Mouse (Mus musculus): ENCODE measurements around the gene Nudt19. TPM values are rescaled to one million over a fixed set of nuclear protein-coding genes. Genes with fewer than 3 reads are reported as not detected.
"Not testable (repeated sequence)": the region's sequence is repeated elsewhere in the genome, so short reads cannot be mapped to it uniquely, and the experiment has no call there.

Gene Nudt19
- polyA plus RNA-seq, 1 experiment from 2014 or later = 105 TPM

DNA sequence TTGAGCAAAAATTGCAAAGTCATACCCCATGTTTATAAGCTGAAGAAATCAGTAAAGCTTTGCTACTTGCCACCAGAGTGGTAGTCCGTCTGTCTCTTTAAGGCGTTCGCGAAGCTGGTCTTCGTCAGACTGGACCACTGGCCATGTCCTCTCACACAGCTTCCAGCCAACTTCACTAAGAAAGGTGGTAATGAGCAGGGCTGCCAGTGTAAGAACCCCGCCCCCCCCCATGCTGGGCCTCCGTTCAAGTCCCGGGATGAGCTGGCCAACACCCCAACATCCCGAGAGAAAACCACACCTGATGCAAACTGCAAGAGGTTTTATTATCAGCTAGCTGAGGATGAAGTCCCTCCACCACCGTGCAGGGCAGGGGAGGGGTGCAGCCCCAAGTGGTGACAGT is 8.8 kb upstream of the Nudt19 start:
- not testable (repeated sequence) for DNase-seq

DNA sequence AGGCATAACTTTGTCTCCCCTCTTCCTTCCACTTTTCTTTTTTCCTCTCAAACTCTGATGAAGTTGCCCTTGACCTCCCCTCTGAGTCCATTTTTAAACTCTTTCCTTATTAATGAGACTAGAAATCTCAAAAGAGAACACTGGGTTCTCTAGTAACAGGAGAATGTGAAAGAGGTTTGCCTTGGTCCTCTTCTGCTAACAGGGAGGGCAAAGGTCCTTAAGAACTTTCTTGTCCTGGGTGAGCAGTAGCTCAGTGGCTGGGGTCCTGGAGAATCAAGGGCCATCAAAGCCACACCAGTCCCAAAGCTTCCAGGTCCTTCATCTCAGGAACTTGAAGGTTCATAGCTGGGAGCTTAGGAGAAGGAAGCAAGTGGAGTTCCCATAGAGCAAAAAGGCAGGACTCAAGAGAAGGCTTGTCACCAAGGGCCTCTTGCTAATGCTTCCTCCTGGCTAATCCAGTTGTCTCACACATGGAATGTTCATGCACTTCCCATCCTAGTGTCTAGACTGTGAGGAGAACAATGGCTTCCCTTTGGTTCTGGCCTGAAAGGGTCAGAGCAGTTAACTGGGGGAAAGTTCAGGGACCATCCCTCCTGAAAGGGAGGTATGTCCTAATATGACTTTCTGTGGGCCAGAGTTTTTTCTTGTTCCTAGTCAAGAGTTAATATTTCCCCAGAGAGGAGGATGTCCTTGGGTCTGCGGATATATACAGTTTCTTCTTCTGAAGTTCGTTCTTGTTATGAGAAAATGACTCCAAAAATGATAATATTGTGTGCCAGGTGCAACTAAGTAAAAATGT is 8.2 kb upstream of the Nudt19 start:
- Histone ChIP-seq H3K4me3 (replicated peaks) (no peak overlapping the region), H3K9me3 (replicated peaks) (no peaks in the 10 kb centered on the region), H3K4me2 (no peak overlapping the region), H3K9ac (no peak overlapping the region), H3K27ac (no peak overlapping the region), H3K4me1 (replicated peaks) (peaks cover 50% of the 10 kb centered on the region), H3K27me3 (no peaks in the 10 kb centered on the region), H3K36me3 (no peaks in the 10 kb centered on the region)
- DNase-seq (no peak), ATAC-seq (ENCODE audit: low read depth) (no peak)
- 86% methylated on average over 2 of the region's 2 CpGs for WGBS (ENCODE audit: insufficient replicate concordance)

More for the DNA sequence above, 8.8 kb upstream of the Nudt19 start:
- not testable (repeated sequence) for H3K27me3 ChIP-seq; H3K36me3 ChIP-seq; H3K9me3 ChIP-seq (replicated peaks); ATAC-seq (ENCODE audit: low read depth); H3K27ac ChIP-seq; H3K4me3 ChIP-seq (replicated peaks); H3K9ac ChIP-seq; H3K4me2 ChIP-seq
- 75% methylated on average over 10 of the region's 10 CpGs for WGBS (ENCODE audit: insufficient replicate concordance)
- H3K4me1 ChIP-seq (replicated peaks) = peaks cover 50% of the 10 kb centered on the region

DNA sequence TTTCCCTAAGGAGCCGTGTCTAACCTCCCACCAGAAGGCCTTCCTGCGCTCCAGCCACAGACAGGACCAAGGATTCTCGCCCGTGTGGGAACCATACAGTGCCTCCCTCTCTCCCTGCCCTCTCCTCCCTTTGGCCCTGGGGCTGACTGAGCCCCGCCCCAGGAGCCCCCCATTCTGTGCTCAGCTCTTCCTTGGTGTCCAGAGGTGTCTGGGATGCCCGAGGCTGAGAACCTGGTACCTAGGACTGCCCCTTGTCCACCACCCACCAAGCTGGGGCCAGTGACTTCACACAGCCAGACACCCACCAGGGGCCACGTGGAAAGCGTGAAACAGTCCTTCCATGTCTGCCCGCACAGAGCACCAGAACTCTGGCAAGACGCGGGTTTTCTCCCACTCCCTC is 7.0 kb upstream of the Nudt19 start:
- WGBS (ENCODE audit: insufficient replicate concordance) = 61% methylated on average over 11 of the region's 11 CpGs

DNA sequence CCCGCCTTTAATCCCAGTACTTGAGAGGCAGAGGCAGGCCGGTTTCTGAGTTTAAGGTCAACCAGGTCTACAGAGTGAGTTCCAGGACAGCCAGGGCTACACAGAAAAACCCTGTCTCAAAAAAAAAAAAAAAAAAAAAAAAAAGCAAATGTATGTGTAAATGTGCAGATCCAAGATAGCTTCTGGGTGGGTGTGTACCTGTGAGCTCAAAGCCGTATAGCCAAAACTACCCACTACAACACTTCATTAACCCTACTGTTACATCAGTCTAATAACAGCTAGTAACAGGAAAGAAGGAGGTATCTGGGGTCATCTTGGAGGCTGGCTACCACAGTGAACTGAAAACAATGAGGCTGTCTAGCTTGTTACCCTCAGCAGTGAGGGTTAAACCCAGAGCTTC is 3.7 kb upstream of the Nudt19 start:
- peak; percentile 55 for DNase-seq
- peak; percentile 52 for ATAC-seq (ENCODE audit: low read depth)
- Histone ChIP-seq H3K27ac (peak overlapping the region; percentile 99), H3K36me3 (no peaks in the 10 kb centered on the region), H3K27me3 (no peaks in the 10 kb centered on the region), H3K9ac (peak overlapping the region; percentile 97), H3K4me3 (replicated peaks) (no peak overlapping the region), H3K4me1 (replicated peaks) (peaks cover 85% of the 10 kb centered on the region), H3K9me3 (replicated peaks) (no peaks in the 10 kb centered on the region), H3K4me2 (peak overlapping the region; percentile 59)
- WGBS (ENCODE audit: insufficient replicate concordance) = 31% methylated on average over 3 of the region's 3 CpGs

More for the DNA sequence above, 7.0 kb upstream of the Nudt19 start:
- H3K4me2 ChIP-seq = no peak overlapping the region
- no peak overlapping the region for H3K4me3 ChIP-seq (replicated peaks)
- no peaks in the 10 kb centered on the region for H3K36me3 ChIP-seq
- no peaks in the 10 kb centered on the region for H3K9me3 ChIP-seq (replicated peaks)
- peaks cover 61% of the 10 kb centered on the region for H3K4me1 ChIP-seq (replicated peaks)
- no peak overlapping the region; the same call in 1 of the 2 replicates for H3K27ac ChIP-seq
- no peak for ATAC-seq (ENCODE audit: low read depth)
- H3K27me3 ChIP-seq = no peaks in the 10 kb centered on the region
- no peak for DNase-seq
- H3K9ac ChIP-seq = peak overlapping the region; percentile 9; the same call in 1 of the 2 replicates

DNA sequence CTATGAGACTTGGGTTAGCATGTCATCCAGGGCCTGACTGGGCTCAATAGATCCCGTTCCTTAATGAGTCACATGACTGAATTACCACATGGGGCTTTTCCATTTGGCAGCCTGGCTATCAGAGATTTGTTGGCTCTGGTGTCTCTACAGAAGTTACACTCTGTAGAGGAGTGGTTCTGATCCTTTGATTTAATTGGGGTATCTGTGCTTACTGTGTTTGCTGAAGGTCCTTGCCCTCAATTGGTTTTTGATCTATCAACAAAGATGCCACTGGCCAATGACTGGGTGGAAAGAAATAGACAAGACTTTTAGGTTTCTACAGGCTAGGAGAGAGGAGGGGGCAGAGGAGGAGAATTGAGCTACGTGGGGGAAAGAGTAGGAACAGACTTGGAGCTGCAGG is 2.6 kb upstream of the Nudt19 start:
- H3K9me3 ChIP-seq (replicated peaks) = no peaks in the 10 kb centered on the region
- H3K36me3 ChIP-seq = no peaks in the 10 kb centered on the region
- H3K4me3 ChIP-seq (replicated peaks) = no peak overlapping the region
- peaks cover 88% of the 10 kb centered on the region for H3K4me1 ChIP-seq (replicated peaks)
- 60% methylated on average over 2 of the region's 2 CpGs for WGBS (ENCODE audit: insufficient replicate concordance)
- ATAC-seq (ENCODE audit: low read depth) = no peak
- no peaks in the 10 kb centered on the region for H3K27me3 ChIP-seq
- no peak for DNase-seq
- 0 out of 2 replicates have a peak overlapping the region, but pooled peaks have one; percentile 59 for H3K4me2 ChIP-seq
- H3K9ac ChIP-seq = peak overlapping the region; percentile 97
- H3K27ac ChIP-seq = peak overlapping the region; percentile 99

DNA sequence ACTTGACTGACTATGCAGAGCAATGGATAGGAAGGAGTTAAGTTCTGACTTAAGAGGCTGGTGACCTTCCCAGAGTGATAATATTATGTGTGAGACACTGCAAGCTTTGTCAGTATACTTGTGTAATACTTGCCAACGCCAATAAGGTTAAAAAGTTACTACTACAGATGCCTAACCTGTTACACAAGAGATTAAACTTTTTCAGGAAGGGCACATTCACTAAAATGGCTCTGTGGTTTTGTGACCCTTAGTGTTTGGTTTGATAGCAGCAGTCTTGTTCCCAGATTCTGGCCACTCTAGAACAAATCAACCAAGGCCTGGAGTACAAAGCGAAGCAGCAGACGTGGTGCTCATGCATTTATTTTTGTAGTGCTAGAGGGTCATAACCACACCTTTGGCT is 1.5 kb upstream of the Nudt19 start:
- Histone ChIP-seq H3K9me3 (replicated peaks) (no peaks in the 10 kb centered on the region), H3K27ac (peak overlapping the region; percentile 99), H3K9ac (peak overlapping the region; percentile 97), H3K4me1 (replicated peaks) (peaks cover 87% of the 10 kb centered on the region), H3K4me2 (peak overlapping the region; percentile 95), H3K27me3 (no peaks in the 10 kb centered on the region), H3K36me3 (peaks cover 3% of the 10 kb centered on the region), H3K4me3 (replicated peaks) (no peak overlapping the region)
- 3% methylated on average over 3 of the region's 3 CpGs for WGBS (ENCODE audit: insufficient replicate concordance)
- no peak for ATAC-seq (ENCODE audit: low read depth)
- no peak for DNase-seq

DNA sequence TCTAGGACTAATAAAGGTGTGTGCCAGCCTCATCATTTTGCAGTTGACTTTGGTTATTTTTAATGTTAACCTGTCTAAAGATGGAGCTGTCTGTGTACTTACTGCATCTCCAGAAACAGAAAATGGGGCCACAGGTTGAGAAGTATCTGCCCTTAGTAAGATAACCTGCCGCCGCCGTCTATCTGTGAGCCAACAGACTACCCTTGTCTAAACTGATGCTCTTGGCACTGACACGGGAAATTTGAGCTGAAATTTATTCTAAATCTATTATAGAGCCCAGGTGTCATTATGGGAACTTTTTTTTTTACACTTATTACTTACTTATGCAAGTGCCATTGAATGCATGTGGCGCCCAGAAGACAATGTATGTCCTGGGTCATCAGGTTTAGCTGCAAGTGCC is 801 bp upstream of the Nudt19 start:
- peak overlapping the region; percentile 99 for H3K27ac ChIP-seq
- 33% methylated on average over 5 of the region's 5 CpGs for WGBS (ENCODE audit: insufficient replicate concordance)

DNA sequence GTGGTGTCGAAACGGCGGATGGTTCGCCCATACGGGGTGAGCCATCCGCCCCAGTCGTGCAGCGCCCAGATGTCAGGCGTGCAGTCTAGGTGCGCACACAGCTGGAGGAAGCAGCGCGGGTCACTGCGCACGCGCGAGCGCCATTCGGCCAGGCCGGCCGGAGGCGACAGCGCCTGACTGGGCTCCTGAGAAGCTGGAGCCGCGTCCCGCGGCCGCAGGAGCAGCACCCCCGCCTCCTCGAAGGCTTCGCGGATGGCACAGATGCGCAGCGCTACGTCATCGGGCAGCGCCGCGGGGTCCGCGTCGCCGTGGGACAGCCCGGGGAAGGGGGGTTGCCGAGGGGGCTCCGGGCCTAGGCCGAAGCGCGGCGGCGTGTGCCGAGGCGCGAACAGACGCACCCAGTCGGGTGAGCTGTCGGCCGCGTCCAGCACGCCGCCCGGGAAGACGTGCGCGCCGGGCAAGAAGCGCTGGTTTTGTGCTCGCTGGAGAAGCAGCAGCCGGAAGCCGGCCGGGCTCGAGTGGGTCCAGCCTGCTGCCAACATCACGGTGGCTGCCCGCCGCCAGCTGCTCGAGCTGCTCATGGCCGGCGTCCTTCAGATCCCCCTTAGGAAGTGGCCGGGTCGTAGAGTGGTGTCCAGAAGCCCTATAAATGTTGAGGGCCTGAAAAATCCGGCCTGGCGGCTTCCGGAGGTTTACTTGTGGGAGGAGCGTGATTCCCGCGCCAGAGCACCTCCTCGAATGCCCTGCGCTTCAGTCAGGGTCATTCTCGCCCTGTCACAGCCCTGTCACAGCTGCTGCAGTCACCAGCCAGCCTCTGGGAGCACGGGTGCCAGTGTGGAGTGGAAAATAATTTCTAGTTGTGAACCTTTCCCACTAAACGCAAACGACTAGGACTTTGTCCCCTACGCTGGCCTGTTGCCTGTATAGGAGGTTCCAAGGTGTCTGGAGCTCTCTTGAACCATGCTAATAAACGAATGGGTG is 590 bp downstream of the Nudt19 start:
- H3K27me3 ChIP-seq = no peaks in the 10 kb centered on the region
- H3K9ac ChIP-seq = peak overlapping the region; percentile 97
- ATAC-seq (ENCODE audit: low read depth) = peak; percentile 75
- peak overlapping the region; percentile 99 for H3K27ac ChIP-seq
- DNase-seq = peak; percentile 85
- peak overlapping the region; percentile 95 for H3K4me2 ChIP-seq
- no peaks in the 10 kb centered on the region for H3K9me3 ChIP-seq (replicated peaks)
- H3K36me3 ChIP-seq = peaks cover 19% of the 10 kb centered on the region
- under 1% methylated on average over 84 of the region's 93 CpGs for whole genome bisulfite sequencing (ENCODE audit: insufficient replicate concordance)
- H3K4me1 ChIP-seq (replicated peaks) = peaks cover 85% of the 10 kb centered on the region
- peak overlapping the region; percentile 88 for H3K4me3 ChIP-seq (replicated peaks)

More for the DNA sequence above, 801 bp upstream of the Nudt19 start:
- Histone ChIP-seq H3K9ac (peak overlapping the region; percentile 97), H3K9me3 (replicated peaks) (no peaks in the 10 kb centered on the region), H3K4me1 (replicated peaks) (peaks cover 85% of the 10 kb centered on the region), H3K4me3 (replicated peaks) (peak overlapping the region; percentile 88), H3K27me3 (no peaks in the 10 kb centered on the region), H3K4me2 (peak overlapping the region; percentile 95), H3K36me3 (peaks cover 6% of the 10 kb centered on the region)
- peak; percentile 65 for ATAC-seq (ENCODE audit: low read depth)
- peak; percentile 76 for DNase-seq

DNA sequence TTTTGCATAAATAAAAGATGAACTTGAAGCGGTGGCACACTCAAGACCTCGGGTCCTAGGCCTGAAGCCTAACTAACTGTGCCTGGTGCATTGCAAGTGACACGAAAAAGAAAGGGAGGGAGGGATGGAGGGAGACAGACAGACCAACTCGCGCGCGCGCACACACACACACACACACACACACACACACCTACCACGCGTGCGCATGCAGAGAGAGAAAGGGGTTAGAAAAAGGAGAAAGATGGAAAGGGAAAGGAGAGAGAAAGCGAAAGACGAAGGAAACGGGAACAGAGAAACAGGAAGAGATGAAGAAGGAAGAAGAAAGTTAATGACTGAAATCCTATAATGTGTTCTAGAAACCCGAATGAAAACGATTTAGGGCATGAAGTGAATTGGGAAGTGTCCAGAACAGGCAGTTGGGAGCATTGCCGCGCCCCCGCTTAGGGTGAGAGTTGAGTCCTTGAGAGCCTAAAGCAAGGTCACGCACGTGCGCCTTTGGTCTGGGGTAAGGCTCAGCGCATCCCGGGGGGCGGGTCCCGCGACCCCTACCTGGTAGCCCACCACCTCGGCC is 1.4 kb downstream of the Nudt19 start:
- Histone ChIP-seq H3K4me3 (replicated peaks) (peak overlapping the region; percentile 88), H3K27ac (peak overlapping the region; percentile 99), H3K9me3 (replicated peaks) (no peaks in the 10 kb centered on the region), H3K27me3 (no peaks in the 10 kb centered on the region), H3K9ac (peak overlapping the region; percentile 97), H3K4me1 (replicated peaks) (peaks cover 78% of the 10 kb centered on the region), H3K36me3 (peaks cover 27% of the 10 kb centered on the region), H3K4me2 (peak overlapping the region; percentile 95)
- ATAC-seq (ENCODE audit: low read depth) (peak; percentile 25), DNase-seq (peak; percentile 37)
- WGBS (ENCODE audit: insufficient replicate concordance) = 2% methylated on average over 28 of the region's 28 CpGs

DNA sequence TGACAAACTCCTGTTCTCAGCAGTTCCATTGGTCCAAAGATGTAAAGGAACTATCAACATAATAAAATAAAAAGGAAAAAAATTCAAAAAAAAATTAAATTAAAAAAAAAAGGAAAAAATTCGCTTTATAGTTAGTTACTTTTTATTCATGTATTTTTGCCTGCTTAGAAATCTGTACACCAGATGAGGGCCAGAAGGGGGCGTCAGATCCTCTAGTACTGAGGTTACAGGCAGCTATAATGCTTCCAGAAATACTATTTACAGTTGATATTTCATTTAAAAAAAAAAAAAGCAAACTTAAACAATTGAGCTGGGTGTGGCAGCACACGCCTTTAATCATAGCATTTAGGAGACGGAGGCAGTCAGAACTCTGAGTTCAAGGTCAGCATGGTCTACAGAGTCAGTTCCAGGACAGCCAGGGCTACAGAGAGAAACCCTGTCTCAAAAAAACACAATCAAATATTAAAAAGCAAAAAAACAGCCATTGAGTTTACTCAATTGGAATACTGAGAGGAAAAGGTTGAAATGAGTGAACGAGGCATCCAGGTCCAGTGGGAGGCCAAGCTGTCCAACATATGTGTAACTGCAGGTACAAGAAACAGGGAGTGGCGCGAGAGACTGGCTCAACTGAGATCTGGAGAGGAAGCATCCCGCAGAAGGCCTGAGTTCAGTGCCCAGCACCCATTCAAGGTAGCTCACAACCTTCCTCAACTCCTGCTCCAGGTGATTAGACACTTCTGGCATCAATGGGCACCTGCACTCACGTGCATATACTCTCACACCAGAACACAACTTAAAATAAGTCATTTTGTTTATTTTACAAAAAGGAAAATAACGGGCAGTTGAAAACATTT is 2.1 kb downstream of the Nudt19 start:
- Histone ChIP-seq H3K27me3 (no peaks in the 10 kb centered on the region), H3K4me3 (replicated peaks) (peak overlapping the region; percentile 88), H3K4me1 (replicated peaks) (peaks cover 71% of the 10 kb centered on the region), H3K27ac (peak overlapping the region; percentile 99), H3K9ac (peak overlapping the region; percentile 97), H3K4me2 (peak overlapping the region; percentile 95), H3K9me3 (replicated peaks) (no peaks in the 10 kb centered on the region), H3K36me3 (peaks cover 34% of the 10 kb centered on the region)
- 33% methylated on average over 10 of the region's 10 CpGs for WGBS (ENCODE audit: insufficient replicate concordance)
- no peak for ATAC-seq (ENCODE audit: low read depth)
- DNase-seq = no peak

Data from liver, embryonic 13.5 days (tissue).